Mouse (Mus musculus): ENCODE measurements around the gene Kremen2.
"Not testable (repeated sequence)": the region's sequence is repeated elsewhere in the genome, so short reads cannot be mapped to it uniquely, and the experiment has no call there.

Kremen2 gene

GRCm38 (mm10) chr17:23745301-23746251 lies at the start of gene Kremen2:
Gene Kremen2, minus strand, starts transcription at chr17:23745833.
- no peak for DNase-seq

GRCm38 (mm10) chr17:23795323-23795722 lies 49.7 kb upstream of the Kremen2 start:
- DNase-seq, result no peak

- no peak for DNase-seq
Observed at GRCm38 (mm10) chr17:23791079-23791357, 45.4 kb upstream of the Kremen2 start.

GRCm38 (mm10) chr17:23790269-23791078 lies 44.8 kb upstream of the Kremen2 start, which contains the start of gene Srrm2:
Gene Srrm2, plus strand, starts transcription at chr17:23790532.
- peak in 1 of 2 experiments; percentile 51 for DNase-seq

- no peak for DNase-seq
Observed at GRCm38 (mm10) chr17:23789749-23790268, 44.2 kb upstream of the Kremen2 start.

- DNase-seq, result no peak
Observed at GRCm38 (mm10) chr17:23788973-23789372, 43.3 kb upstream of the Kremen2 start.

- DNase-seq, result no peak
Observed at GRCm38 (mm10) chr17:23786510-23786931, 40.9 kb upstream of the Kremen2 start.

- peak in 1 of 2 experiments; percentile 51 for DNase-seq
Observed at GRCm38 (mm10) chr17:23785561-23786471, 40.2 kb upstream of the Kremen2 start, which contains the start of gene Flywch2. Gene Flywch2, minus strand, starts transcription at chr17:23786081.

- no peak for DNase-seq
Observed at GRCm38 (mm10) chr17:23783352-23783751, 37.7 kb upstream of the Kremen2 start.

- no peak for DNase-seq
Observed at GRCm38 (mm10) chr17:23778447-23778846, 32.8 kb upstream of the Kremen2 start.

- DNase-seq, result no peak
Observed at GRCm38 (mm10) chr17:23777141-23777540, 31.5 kb upstream of the Kremen2 start.

GRCm38 (mm10) chr17:23776216-23776615 lies 30.6 kb upstream of the Kremen2 start:
- DNase-seq, result no peak

GRCm38 (mm10) chr17:23774090-23774489 lies 28.5 kb upstream of the Kremen2 start:
- peak; percentile 80 to 90 for DNase-seq

GRCm38 (mm10) chr17:23773676-23774075 lies 28.0 kb upstream of the Kremen2 start:
- no peak for DNase-seq

- not testable (repeated sequence) for DNase-seq
Observed at GRCm38 (mm10) chr17:23772219-23772556, 26.6 kb upstream of the Kremen2 start.

- DNase-seq, result peak; percentile 93 to 96
Observed at GRCm38 (mm10) chr17:23771284-23772218, 25.9 kb upstream of the Kremen2 start, which contains the start of gene Flywch1. Gene Flywch1, minus strand, starts transcription at chr17:23771602.

GRCm38 (mm10) chr17:23770896-23771283 lies 25.3 kb upstream of the Kremen2 start:
- no peak for DNase-seq

GRCm38 (mm10) chr17:23770493-23770892 lies 24.9 kb upstream of the Kremen2 start:
- DNase-seq, result no peak

- DNase-seq, result no peak
Observed at GRCm38 (mm10) chr17:23762976-23763375, 17.3 kb upstream of the Kremen2 start.

GRCm38 (mm10) chr17:23761155-23761554 lies 15.5 kb upstream of the Kremen2 start:
- no peak for DNase-seq

GRCm38 (mm10) chr17:23760231-23760630 lies 14.6 kb upstream of the Kremen2 start:
- DNase-seq, result no peak
